Mouse (Mus musculus): ENCODE measurements around the gene Chac1.

GRCm38 (mm10) chr2:119326161-119327101 is 24.6 kb upstream of the Chac1 start:
- TF ChIP-seq EP300 (IDR thresholded peaks at IDR 0.05; ENCODE audit: low read depth): no peak
- TF ChIP-seq CTCF (IDR thresholded peaks at IDR 0.05; ENCODE audit: low read depth): no peak
